Mouse (Mus musculus) stomach, embryonic 14.5 days (tissue): ENCODE results near the gene Luc7l3. TPM values are rescaled to one million over a fixed set of nuclear protein-coding genes. Genes with fewer than 3 reads are reported as not detected.

Experiments
- polyA plus RNA-seq: library from polyadenylated mRNA; unstranded; fragments of >200 nt; fragmentation: Nextera tagmentation; extraction: Ambion mirVana; gene quantifications from 2 replicates; pipeline ENCODE4 v1.2.1, GENCODE M21; 2014

The Luc7l3 gene
- polyA plus RNA-seq, 1 experiment from 2014 or later: 116 TPM

Other genes starting within 250 kb of the Luc7l3 start
- 24.2 and 30.5 TPM in 2 replicates for gene Tob1, start 110.5 kb downstream of the Luc7l3 start, polyA plus RNA-seq
- 1.3 and 1.6 TPM in 2 replicates for gene Wfikkn2, start 76.0 kb downstream of the Luc7l3 start, polyA plus RNA-seq
- gene Gm21885, start 40.1 kb downstream of the Luc7l3 start, polyA plus RNA-seq: 0.56 TPM in 1 of 2 replicates, not detected in the other
- 17.4 and 19.2 TPM in 2 replicates for gene Ankrd40, start 6.0 kb upstream of the Luc7l3 start, polyA plus RNA-seq
- 4.5 and 5.8 TPM in 2 replicates for gene Abcc3, start 71.0 kb upstream of the Luc7l3 start, polyA plus RNA-seq
- 13.5 and 17.6 TPM in 2 replicates for gene Cacna1g, start 152.2 kb upstream of the Luc7l3 start, polyA plus RNA-seq
- 0.13 and 0.48 TPM in 2 replicates for gene Spata20, start 164.2 kb upstream of the Luc7l3 start, polyA plus RNA-seq
- gene Epn3, start 178.0 kb upstream of the Luc7l3 start, polyA plus RNA-seq: 7.5 and 11.1 TPM in 2 replicates
- gene Mycbpap, start 199.8 kb upstream of the Luc7l3 start, polyA plus RNA-seq: 1.6 and 2.1 TPM in 2 replicates
- gene Rsad1, start 227.3 kb upstream of the Luc7l3 start, polyA plus RNA-seq: 3.1 and 3.4 TPM in 2 replicates
- gene Chad, start 243.1 kb upstream of the Luc7l3 start, polyA plus RNA-seq: 5.0 and 7.1 TPM in 2 replicates